Mouse (Mus musculus): ENCODE data around the gene Itpr1. TPM values are rescaled to one million over a fixed set of nuclear protein-coding genes. Genes with fewer than 3 reads are reported as not detected.

The Itpr1 gene
- polyA plus RNA-seq, 1 experiment from 2014 or later: 6.5 TPM

GRCm38 (mm10) chr6:108228048-108228447 is 15.2 kb downstream of the Itpr1 start:
- 74% methylated on average over 6 of the region's 6 CpGs for WGBS

DNA sequence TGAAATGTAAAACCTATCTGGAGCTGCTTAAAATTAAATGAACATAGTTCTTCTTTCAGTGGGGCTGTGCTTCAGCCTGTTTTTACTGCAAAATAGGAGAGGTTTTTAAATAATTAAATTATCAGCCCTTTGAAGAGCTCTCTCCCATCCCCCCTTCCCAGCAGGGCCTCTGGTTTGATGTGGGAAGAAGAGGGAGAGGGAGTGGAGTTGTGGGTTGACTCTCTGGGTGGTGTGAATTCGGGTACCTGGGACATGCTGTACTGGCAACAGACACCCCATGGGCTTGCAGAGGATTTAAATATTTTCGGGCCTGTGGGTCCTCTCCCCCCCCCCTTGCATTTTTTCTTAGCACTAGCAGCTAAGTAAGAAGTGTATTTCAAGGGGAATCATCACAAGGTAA is 15.7 kb downstream of the Itpr1 start:
- Histone ChIP-seq H3K4me3 (ENCODE audit: low read depth, low read length) (no peak overlapping the region), H3K27me3 (ENCODE audit: control insufficient read depth, insufficient read depth, low read length) (no peaks in the 10 kb centered on the region), H3K36me3 (replicated peaks; ENCODE audit: control insufficient read depth, insufficient read depth, low read depth, low read length) (no peaks in the 10 kb centered on the region), H3K9me3 (replicated peaks; ENCODE audit: control insufficient read depth, low read length) (no peaks in the 10 kb centered on the region), H3K4me2 (ENCODE audit: low read depth, low read length) (no peak overlapping the region), H3K4me1 (ENCODE audit: control insufficient read depth, insufficient read depth, low read length) (0 out of 2 replicates have a peak, but pooled peaks cover 2% of the 10 kb centered on the region), H3K27ac (replicated peaks; ENCODE audit: low read depth, low read length) (no peak overlapping the region), H3K9ac (replicated peaks; ENCODE audit: low read length) (no peak overlapping the region)
- no peak for DNase-seq (ENCODE audit: low spot score)
- ATAC-seq (replicated peaks; ENCODE audit: insufficient number of reproducible peaks, low FRiP score, low TSS enrichment, low read depth): no peak
- WGBS: 15% methylated on average over 2 of the region's 2 CpGs

More at GRCm38 (mm10) chr6:108228048-108228447, 15.2 kb downstream of the Itpr1 start:
- no peak overlapping the region for H3K4me3 ChIP-seq (ENCODE audit: low read depth, low read length)
- ATAC-seq (replicated peaks; ENCODE audit: insufficient number of reproducible peaks, low FRiP score, low TSS enrichment, low read depth): no peak
- H3K27ac ChIP-seq (replicated peaks; ENCODE audit: low read depth, low read length): no peak overlapping the region
- 0 out of 2 replicates have a peak, but pooled peaks cover 2% of the 10 kb centered on the region for H3K4me1 ChIP-seq (ENCODE audit: control insufficient read depth, insufficient read depth, low read length)
- H3K9ac ChIP-seq (replicated peaks; ENCODE audit: low read length): no peak overlapping the region
- DNase-seq (ENCODE audit: low spot score): no peak
- no peaks in the 10 kb centered on the region for H3K27me3 ChIP-seq (ENCODE audit: control insufficient read depth, insufficient read depth, low read length)
- H3K4me2 ChIP-seq (ENCODE audit: low read depth, low read length): no peak overlapping the region
- H3K36me3 ChIP-seq (replicated peaks; ENCODE audit: control insufficient read depth, insufficient read depth, low read depth, low read length): no peaks in the 10 kb centered on the region
- H3K9me3 ChIP-seq (replicated peaks; ENCODE audit: control insufficient read depth, low read length): no peaks in the 10 kb centered on the region

GRCm38 (mm10) chr6:108230608-108231007 is 17.7 kb downstream of the Itpr1 start:
- no peak overlapping the region for H3K4me3 ChIP-seq (ENCODE audit: low read depth, low read length)
- 0 out of 2 replicates have a peak, but pooled peaks cover 2% of the 10 kb centered on the region for H3K4me1 ChIP-seq (ENCODE audit: control insufficient read depth, insufficient read depth, low read length)
- no peak overlapping the region for H3K27ac ChIP-seq (replicated peaks; ENCODE audit: low read depth, low read length)
- no peaks in the 10 kb centered on the region for H3K36me3 ChIP-seq (replicated peaks; ENCODE audit: control insufficient read depth, insufficient read depth, low read depth, low read length)
- H3K4me2 ChIP-seq (ENCODE audit: low read depth, low read length): no peak overlapping the region
- H3K9me3 ChIP-seq (replicated peaks; ENCODE audit: control insufficient read depth, low read length): no peaks in the 10 kb centered on the region
- H3K9ac ChIP-seq (replicated peaks; ENCODE audit: low read length): no peak overlapping the region
- ATAC-seq (replicated peaks; ENCODE audit: insufficient number of reproducible peaks, low FRiP score, low TSS enrichment, low read depth) (no peak), DNase-seq (ENCODE audit: low spot score) (no peak)
- H3K27me3 ChIP-seq (ENCODE audit: control insufficient read depth, insufficient read depth, low read length): no peaks in the 10 kb centered on the region
- 89% methylated on average over 3 of the region's 3 CpGs for WGBS

DNA sequence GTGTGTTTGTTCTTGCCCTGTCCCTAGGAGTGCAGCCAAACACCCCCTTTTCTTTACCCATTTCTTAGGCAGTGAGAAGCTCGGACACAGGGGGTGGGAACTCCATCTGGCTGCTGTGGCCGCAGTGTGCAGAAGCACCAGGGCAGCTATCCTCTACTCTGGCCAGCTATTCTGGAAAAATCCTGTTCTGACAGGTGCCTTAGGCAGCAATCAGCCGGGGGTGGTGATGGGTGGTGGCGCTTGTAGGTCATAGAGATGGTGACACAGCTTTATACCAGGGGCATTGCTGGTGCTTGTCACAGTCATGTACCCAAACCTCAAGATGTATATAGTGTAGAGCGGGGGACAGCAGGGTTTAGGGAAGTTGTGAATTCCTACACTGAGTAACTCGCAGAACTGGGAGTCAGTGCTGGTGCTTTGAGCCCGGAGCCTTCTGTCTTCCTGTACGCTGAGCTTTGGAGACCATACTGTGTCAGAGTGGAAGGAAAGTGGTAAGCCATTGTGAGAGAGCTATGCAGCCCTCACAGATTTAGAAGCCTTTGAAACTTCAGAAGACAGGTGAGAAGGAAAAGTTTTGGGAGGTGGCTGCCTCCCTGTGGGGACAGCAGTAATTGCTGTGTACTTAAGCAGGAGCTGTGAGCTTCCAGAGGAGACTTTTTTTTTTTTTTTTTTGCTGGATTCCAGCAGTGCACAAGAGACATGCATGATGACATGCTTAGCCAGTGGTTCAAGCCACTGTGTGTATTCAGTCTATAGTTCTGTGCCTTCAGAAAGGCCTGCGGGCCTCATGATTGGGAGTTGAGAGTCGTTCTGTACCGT is 19.2 kb downstream of the Itpr1 start:
- H3K9ac ChIP-seq (replicated peaks; ENCODE audit: low read length): no peak overlapping the region
- no peak overlapping the region for H3K27ac ChIP-seq (replicated peaks; ENCODE audit: low read depth, low read length)
- DNase-seq (ENCODE audit: low spot score) (no peak), ATAC-seq (replicated peaks; ENCODE audit: insufficient number of reproducible peaks, low FRiP score, low TSS enrichment, low read depth) (no peak)
- no peaks in the 10 kb centered on the region for H3K9me3 ChIP-seq (replicated peaks; ENCODE audit: control insufficient read depth, low read length)
- H3K36me3 ChIP-seq (replicated peaks; ENCODE audit: control insufficient read depth, insufficient read depth, low read depth, low read length): no peaks in the 10 kb centered on the region
- 65% methylated on average over 11 of the region's 11 CpGs for WGBS
- H3K4me3 ChIP-seq (ENCODE audit: low read depth, low read length): no peak overlapping the region
- H3K27me3 ChIP-seq (ENCODE audit: control insufficient read depth, insufficient read depth, low read length): no peaks in the 10 kb centered on the region
- peaks cover 4% of the 10 kb centered on the region; the same call in 1 of the 2 replicates for H3K4me1 ChIP-seq (ENCODE audit: control insufficient read depth, insufficient read depth, low read length)
- no peak overlapping the region for H3K4me2 ChIP-seq (ENCODE audit: low read depth, low read length)

GRCm38 (mm10) chr6:108233070-108233469 is 20.2 kb downstream of the Itpr1 start:
- H3K4me3 ChIP-seq (ENCODE audit: low read depth, low read length): no peak overlapping the region
- H3K36me3 ChIP-seq (replicated peaks; ENCODE audit: control insufficient read depth, insufficient read depth, low read depth, low read length): no peaks in the 10 kb centered on the region
- H3K9me3 ChIP-seq (replicated peaks; ENCODE audit: control insufficient read depth, low read length): no peaks in the 10 kb centered on the region
- peaks cover 7% of the 10 kb centered on the region; the same call in 1 of the 2 replicates for H3K4me1 ChIP-seq (ENCODE audit: control insufficient read depth, insufficient read depth, low read length)
- no peak overlapping the region for H3K4me2 ChIP-seq (ENCODE audit: low read depth, low read length)
- ATAC-seq (replicated peaks; ENCODE audit: insufficient number of reproducible peaks, low FRiP score, low TSS enrichment, low read depth) (no peak), DNase-seq (ENCODE audit: low spot score) (peak; percentile 46)
- H3K27me3 ChIP-seq (ENCODE audit: control insufficient read depth, insufficient read depth, low read length): no peaks in the 10 kb centered on the region
- no peak overlapping the region for H3K27ac ChIP-seq (replicated peaks; ENCODE audit: low read depth, low read length)
- no peak overlapping the region for H3K9ac ChIP-seq (replicated peaks; ENCODE audit: low read length)
- 35% methylated on average over 6 of the region's 6 CpGs for WGBS

DNA sequence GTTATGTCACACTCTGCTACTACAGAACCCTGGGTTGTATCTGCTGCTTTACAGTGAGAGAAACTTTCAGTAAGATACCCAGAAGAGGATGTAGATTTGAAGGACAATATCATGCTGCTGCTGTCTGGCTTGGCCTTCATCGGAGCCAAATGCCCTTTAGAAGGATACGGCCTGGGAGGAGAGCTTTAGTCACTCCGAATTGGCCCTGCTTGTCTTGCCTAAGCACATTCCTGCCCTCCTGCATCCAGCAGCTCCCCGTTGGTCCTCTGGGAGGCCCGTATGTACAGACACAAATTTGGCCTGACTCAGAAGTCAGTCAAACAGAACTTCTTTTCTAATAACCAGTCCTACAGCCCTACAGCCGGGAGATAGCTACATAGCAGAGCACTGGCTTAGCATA is 21.6 kb downstream of the Itpr1 start:
- Histone ChIP-seq H3K4me3 (ENCODE audit: low read depth, low read length) (no peak overlapping the region), H3K9ac (replicated peaks; ENCODE audit: low read length) (no peak overlapping the region), H3K4me2 (ENCODE audit: low read depth, low read length) (no peak overlapping the region), H3K36me3 (replicated peaks; ENCODE audit: control insufficient read depth, insufficient read depth, low read depth, low read length) (no peaks in the 10 kb centered on the region), H3K4me1 (ENCODE audit: control insufficient read depth, insufficient read depth, low read length) (peaks cover 7% of the 10 kb centered on the region), H3K27me3 (ENCODE audit: control insufficient read depth, insufficient read depth, low read length) (no peaks in the 10 kb centered on the region), H3K27ac (replicated peaks; ENCODE audit: low read depth, low read length) (no peak overlapping the region), H3K9me3 (replicated peaks; ENCODE audit: control insufficient read depth, low read length) (no peaks in the 10 kb centered on the region)
- DNase-seq (ENCODE audit: low spot score) (no peak), ATAC-seq (replicated peaks; ENCODE audit: insufficient number of reproducible peaks, low FRiP score, low TSS enrichment, low read depth) (no peak)
- WGBS: 67% methylated on average over 6 of the region's 6 CpGs

- DNase-seq (ENCODE audit: low spot score): peak; percentile 44
- H3K4me3 ChIP-seq (ENCODE audit: low read depth, low read length): no peak overlapping the region
- H3K4me1 ChIP-seq (ENCODE audit: control insufficient read depth, insufficient read depth, low read length): peaks cover 7% of the 10 kb centered on the region
- no peak for ATAC-seq (replicated peaks; ENCODE audit: insufficient number of reproducible peaks, low FRiP score, low TSS enrichment, low read depth)
- WGBS: 26% methylated on average over 13 of the region's 13 CpGs
- H3K27ac ChIP-seq (replicated peaks; ENCODE audit: low read depth, low read length): no peak overlapping the region
- H3K4me2 ChIP-seq (ENCODE audit: low read depth, low read length): no peak overlapping the region
- no peaks in the 10 kb centered on the region for H3K36me3 ChIP-seq (replicated peaks; ENCODE audit: control insufficient read depth, insufficient read depth, low read depth, low read length)
- no peaks in the 10 kb centered on the region for H3K27me3 ChIP-seq (ENCODE audit: control insufficient read depth, insufficient read depth, low read length)
- no peak overlapping the region for H3K9ac ChIP-seq (replicated peaks; ENCODE audit: low read length)
- no peaks in the 10 kb centered on the region for H3K9me3 ChIP-seq (replicated peaks; ENCODE audit: control insufficient read depth, low read length)
Observed at GRCm38 (mm10) chr6:108235680-108236123, 22.8 kb downstream of the Itpr1 start.

- WGBS: 54% methylated on average over 9 of the region's 9 CpGs
Observed at GRCm38 (mm10) chr6:108236411-108236921, 23.6 kb downstream of the Itpr1 start.

More at GRCm38 (mm10) chr6:108236411-108236921, 23.6 kb downstream of the Itpr1 start:
- Histone ChIP-seq H3K36me3 (replicated peaks; ENCODE audit: control insufficient read depth, insufficient read depth, low read depth, low read length) (no peaks in the 10 kb centered on the region), H3K4me1 (ENCODE audit: control insufficient read depth, insufficient read depth, low read length) (peaks cover 7% of the 10 kb centered on the region), H3K27me3 (ENCODE audit: control insufficient read depth, insufficient read depth, low read length) (no peaks in the 10 kb centered on the region), H3K4me2 (ENCODE audit: low read depth, low read length) (no peak overlapping the region), H3K9me3 (replicated peaks; ENCODE audit: control insufficient read depth, low read length) (no peaks in the 10 kb centered on the region), H3K27ac (replicated peaks; ENCODE audit: low read depth, low read length) (no peak overlapping the region), H3K4me3 (ENCODE audit: low read depth, low read length) (no peak overlapping the region), H3K9ac (replicated peaks; ENCODE audit: low read length) (no peak overlapping the region)
- no peak for ATAC-seq (replicated peaks; ENCODE audit: insufficient number of reproducible peaks, low FRiP score, low TSS enrichment, low read depth)
- no peak for DNase-seq (ENCODE audit: low spot score)

Measured in embryonic facial prominence, embryonic 11.5 days (tissue).